Mouse (Mus musculus) macrophage (primary cell): ENCODE results near the gene Adora3. TPM values are rescaled to one million over a fixed set of nuclear protein-coding genes. Genes with fewer than 3 reads are reported as not detected.

ENCODE experiments used
- H3K27ac ChIP-seq: fragments of 350-480 bp; formaldehyde crosslinking; 2 replicates; pipeline ENCODE4 v1.9.0; 2021
- H3K36me3 ChIP-seq: fragments of 350-480 bp; formaldehyde crosslinking; 2 replicates; pipeline ENCODE4 v1.9.0; 2021; ENCODE audit errors: inconsistent target
- H3K4me3 ChIP-seq: fragments of 350-480 bp; formaldehyde crosslinking; 2 replicates; pipeline ENCODE4 v1.9.0; 2021; ENCODE audit errors: inconsistent target
- H3K79me2 ChIP-seq: fragments of 350-480 bp; formaldehyde crosslinking; 2 replicates; pipeline ENCODE4 v1.9.0; 2021; ENCODE audit errors: inconsistent target
- whole genome bisulfite sequencing: methylation state at CpG from one replicate; pipeline ENCODE4 v1.1.7; 2026; ENCODE audit warnings: inconsistent platforms; ENCODE audit not compliant: missing documents; 5-methylcytosine and 5-hydroxymethylcytosine counted together
- polyA plus RNA-seq: library from polyadenylated mRNA; stranded (reverse); fragments of 250-400 nt; gene quantifications from 3 replicates; pipeline ENCODE4 v1.2.4, GENCODE M21; 2018; ENCODE audit warnings: inconsistent platforms

The Adora3 gene
- polyA plus RNA-seq, 1 experiment from 2014 or later = 1.9 TPM

- H3K4me3 ChIP-seq = no peak overlapping the region
- 38% methylated on average over 7 of the region's 7 CpGs for WGBS
- H3K36me3 ChIP-seq = no peaks in the 10 kb centered on the region
- no peak overlapping the region for H3K27ac ChIP-seq
- H3K79me2 ChIP-seq = no peaks in the 10 kb centered on the region
Measured at GRCm38 (mm10) chr3:105861747-105862366, 8.8 kb upstream of the Adora3 start.

- no peak overlapping the region for H3K4me3 ChIP-seq
- H3K27ac ChIP-seq = no peak overlapping the region
- 82% methylated on average over 1 of the region's 1 CpGs for WGBS
- H3K79me2 ChIP-seq = no peaks in the 10 kb centered on the region
- H3K36me3 ChIP-seq = no peaks in the 10 kb centered on the region
Measured at GRCm38 (mm10) chr3:105864123-105864522, 6.5 kb upstream of the Adora3 start.

- Histone ChIP-seq H3K36me3 (no peaks in the 10 kb centered on the region), H3K27ac (no peak overlapping the region), H3K4me3 (no peak overlapping the region), H3K79me2 (no peaks in the 10 kb centered on the region)
- 24% methylated on average over 9 of the region's 9 CpGs for WGBS
Measured at GRCm38 (mm10) chr3:105865122-105865521, 5.5 kb upstream of the Adora3 start.

GRCm38 (mm10) chr3:105868135-105868534 is 2.5 kb upstream of the Adora3 start:
- Histone ChIP-seq H3K27ac (no peak overlapping the region), H3K4me3 (no peak overlapping the region), H3K36me3 (no peaks in the 10 kb centered on the region), H3K79me2 (no peaks in the 10 kb centered on the region)
- 63% methylated on average over 2 of the region's 2 CpGs for WGBS

- no peak overlapping the region for H3K4me3 ChIP-seq
- no peak overlapping the region for H3K27ac ChIP-seq
- WGBS = 81% methylated on average over 6 of the region's 6 CpGs
- no peaks in the 10 kb centered on the region for H3K36me3 ChIP-seq
- H3K79me2 ChIP-seq = no peaks in the 10 kb centered on the region
Measured at GRCm38 (mm10) chr3:105872034-105872433, 1.4 kb downstream of the Adora3 start.

GRCm38 (mm10) chr3:105872579-105872978 is 1.9 kb downstream of the Adora3 start:
- no peaks in the 10 kb centered on the region for H3K36me3 ChIP-seq
- no peaks in the 10 kb centered on the region for H3K79me2 ChIP-seq
- WGBS = 69% methylated on average over 3 of the region's 3 CpGs
- H3K27ac ChIP-seq = no peak overlapping the region
- no peak overlapping the region for H3K4me3 ChIP-seq

GRCm38 (mm10) chr3:105873451-105874445 is 3.1 kb downstream of the Adora3 start:
- WGBS = 93% methylated on average over 6 of the region's 6 CpGs
- H3K27ac ChIP-seq = no peak overlapping the region
- H3K4me3 ChIP-seq = no peak overlapping the region
- no peaks in the 10 kb centered on the region for H3K79me2 ChIP-seq
- no peaks in the 10 kb centered on the region for H3K36me3 ChIP-seq

GRCm38 (mm10) chr3:105876022-105876421 is 5.4 kb downstream of the Adora3 start:
- Histone ChIP-seq H3K4me3 (no peak overlapping the region), H3K27ac (no peak overlapping the region), H3K36me3 (no peaks in the 10 kb centered on the region), H3K79me2 (no peaks in the 10 kb centered on the region)
- WGBS = 99% methylated on average over 5 of the region's 5 CpGs

- Histone ChIP-seq H3K4me3 (no peak overlapping the region), H3K36me3 (no peaks in the 10 kb centered on the region), H3K79me2 (no peaks in the 10 kb centered on the region), H3K27ac (peak overlapping the region; percentile 71)
- 72% methylated on average over 6 of the region's 6 CpGs for WGBS
Measured at GRCm38 (mm10) chr3:105877252-105877803, 6.7 kb downstream of the Adora3 start.

- H3K36me3 ChIP-seq = no peaks in the 10 kb centered on the region
- H3K27ac ChIP-seq = peak overlapping the region; percentile 71
- 13% methylated on average over 2 of the region's 2 CpGs for WGBS
- H3K4me3 ChIP-seq = no peak overlapping the region
- no peaks in the 10 kb centered on the region for H3K79me2 ChIP-seq
Measured at GRCm38 (mm10) chr3:105877919-105878318, 7.3 kb downstream of the Adora3 start.

- Histone ChIP-seq H3K27ac (peak overlapping the region; percentile 71; the same call in 1 of the 2 replicates), H3K79me2 (no peaks in the 10 kb centered on the region), H3K4me3 (no peak overlapping the region), H3K36me3 (no peaks in the 10 kb centered on the region)
- 92% methylated on average over 8 of the region's 8 CpGs for WGBS
Measured at GRCm38 (mm10) chr3:105878751-105879150, 8.1 kb downstream of the Adora3 start.

- no peak overlapping the region for H3K4me3 ChIP-seq
- no peak overlapping the region for H3K27ac ChIP-seq
- no peaks in the 10 kb centered on the region for H3K36me3 ChIP-seq
- 51% methylated on average over 3 of the region's 3 CpGs for WGBS
- no peaks in the 10 kb centered on the region for H3K79me2 ChIP-seq
Measured at GRCm38 (mm10) chr3:105880419-105880818, 9.8 kb downstream of the Adora3 start.

- 87% methylated on average over 7 of the region's 7 CpGs for WGBS
- no peak overlapping the region for H3K4me3 ChIP-seq
- no peak overlapping the region for H3K27ac ChIP-seq
- H3K36me3 ChIP-seq = no peaks in the 10 kb centered on the region
- no peaks in the 10 kb centered on the region for H3K79me2 ChIP-seq
Measured at GRCm38 (mm10) chr3:105882105-105882504, 11.4 kb downstream of the Adora3 start.

GRCm38 (mm10) chr3:105883111-105883510 is 12.5 kb downstream of the Adora3 start:
- 96% methylated on average over 2 of the region's 2 CpGs for WGBS

GRCm38 (mm10) chr3:105888961-105889360 is 18.3 kb downstream of the Adora3 start:
- H3K27ac ChIP-seq = no peak overlapping the region
- no peak overlapping the region for H3K4me3 ChIP-seq
- 97% methylated on average over 3 of the region's 3 CpGs for WGBS
- no peaks in the 10 kb centered on the region for H3K36me3 ChIP-seq
- no peaks in the 10 kb centered on the region for H3K79me2 ChIP-seq

More at GRCm38 (mm10) chr3:105883111-105883510, 12.5 kb downstream of the Adora3 start:
- Histone ChIP-seq H3K4me3 (no peak overlapping the region), H3K79me2 (no peaks in the 10 kb centered on the region), H3K27ac (no peak overlapping the region), H3K36me3 (no peaks in the 10 kb centered on the region)
